Mouse (Mus musculus) olfactory bulb, adult 2 months (tissue): ENCODE measurements around the gene Cfap73.

Experiments
- CTCF ChIP-seq: fragments of 200-500 bp; IDR thresholded peaks from 2 replicates; pipeline ENCODE4 v1.5.1; 2012; ENCODE audit warnings: low read depth, mild to moderate bottlenecking, low read length, moderate library complexity; ENCODE audit not compliant: insufficient read depth
- POLR2A ChIP-seq: fragments of 200-500 bp; IDR thresholded peaks from 2 replicates; pipeline ENCODE4 v1.6.1; 2012; ENCODE audit warnings: mild to moderate bottlenecking, low read depth, low read length, moderate library complexity; ENCODE audit not compliant: insufficient read depth

DNA sequence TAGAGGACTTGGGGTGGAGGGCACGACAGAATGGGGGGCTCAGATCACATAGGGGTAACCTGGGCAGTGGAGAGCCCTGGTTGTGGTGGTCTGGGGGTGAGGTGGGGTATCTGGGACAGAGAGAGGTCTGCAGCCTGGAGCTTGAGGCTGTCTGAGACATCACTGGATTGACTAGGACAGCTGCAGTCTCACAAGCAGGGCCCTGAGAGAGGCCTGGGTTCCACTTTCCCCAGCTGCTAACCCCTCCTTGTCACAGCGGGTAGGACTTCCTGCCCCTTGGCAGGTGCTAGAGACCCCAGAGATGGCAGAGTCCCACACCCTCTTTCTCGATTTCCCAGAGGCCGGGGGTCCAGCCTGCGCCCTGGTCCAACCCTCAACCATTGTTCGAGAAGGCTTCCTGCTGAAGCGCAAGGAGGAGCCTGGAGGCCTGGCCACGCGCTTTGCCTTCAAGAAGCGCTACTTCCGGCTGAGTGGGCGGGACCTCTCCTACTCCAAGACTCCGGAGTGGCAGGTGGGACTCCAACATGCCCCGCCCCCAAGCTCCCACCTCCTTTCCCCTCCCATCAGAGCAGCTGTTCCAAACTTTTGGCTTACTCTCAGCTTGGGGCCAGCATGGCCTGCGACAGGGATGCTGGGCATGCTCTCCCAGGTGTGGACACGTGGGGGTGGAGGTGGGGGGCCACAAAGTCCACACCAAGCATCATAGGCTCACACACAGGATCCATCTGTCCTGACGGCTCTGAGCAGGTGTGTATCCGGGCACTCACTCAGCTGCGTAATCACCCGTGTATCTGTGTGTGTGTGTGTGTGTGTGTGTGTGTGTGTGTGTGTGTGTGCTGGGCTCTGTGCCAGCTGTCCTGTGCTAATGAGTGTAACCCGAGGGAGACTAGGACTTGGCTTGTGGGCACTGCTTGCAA is 40.5 kb upstream of the Cfap73 start:
- TF ChIP-seq POLR2A, result no peak
- no peak for TF ChIP-seq CTCF
